Mouse (Mus musculus) megakaryocyte, adult 5-6 weeks (primary cell): ENCODE data around the gene Prdm16. TPM values are rescaled to one million over a fixed set of nuclear protein-coding genes. Genes with fewer than 3 reads are reported as not detected.

Experiments
- ATAC-seq: 2 replicates; pipeline ENCODE4 v1.8.0; 2016; ENCODE audit warnings: mild to moderate bottlenecking, inconsistent platforms; ENCODE audit not compliant: poor library complexity, severe bottlenecking
- total RNA-seq, 2 experiments: library from RNA; stranded (forward) in 1 of 2; stranded (reverse) in 1 of 2; fragments of 153-499, 151-499 nt in 1 of 2; fragments of 221-1000, 200-1000 nt in 1 of 2; gene quantifications; 2 replicates each; pipeline versions ENCODE4 v1.2.3 to v1.2.4; 2015 to 2017

Prdm16 gene
- total RNA-seq (2015) (0.85 and 1.0 TPM in 2 replicates), total RNA-seq (2017) (0.73 and 2.4 TPM in 2 replicates)

GRCm38 (mm10) chr4:154636721-154637311, at the start of gene Prdm16:
Prdm16 (minus strand) TSS chr4:154636873.
- ATAC-seq = no peak

GRCm38 (mm10) chr4:154683068-154683752, 46.5 kb upstream of the Prdm16 start:
- ATAC-seq = no peak

GRCm38 (mm10) chr4:154682311-154682710, 45.6 kb upstream of the Prdm16 start:
- no peak for ATAC-seq

- ATAC-seq = no peak
Observed at GRCm38 (mm10) chr4:154675441-154676000, 38.8 kb upstream of the Prdm16 start.

- ATAC-seq = no peak
Observed at GRCm38 (mm10) chr4:154674966-154675365, 38.3 kb upstream of the Prdm16 start.

GRCm38 (mm10) chr4:154674541-154674940, 37.9 kb upstream of the Prdm16 start:
- no peak for ATAC-seq

GRCm38 (mm10) chr4:154673986-154674385, 37.3 kb upstream of the Prdm16 start:
- ATAC-seq = no peak

- ATAC-seq = no peak
Observed at GRCm38 (mm10) chr4:154672027-154672426, 35.4 kb upstream of the Prdm16 start.

- ATAC-seq = no peak
Observed at GRCm38 (mm10) chr4:154671232-154671912, 34.7 kb upstream of the Prdm16 start.

GRCm38 (mm10) chr4:154667767-154668166, 31.1 kb upstream of the Prdm16 start, which contains the start of gene Actrt2:
Actrt2 (minus strand) TSS chr4:154667867.
- ATAC-seq = no peak

GRCm38 (mm10) chr4:154662681-154663215, 26.1 kb upstream of the Prdm16 start:
- ATAC-seq = no peak

GRCm38 (mm10) chr4:154661256-154661655, 24.6 kb upstream of the Prdm16 start:
- no peak for ATAC-seq

GRCm38 (mm10) chr4:154660025-154660424, 23.4 kb upstream of the Prdm16 start:
- no peak for ATAC-seq

GRCm38 (mm10) chr4:154655134-154655910, 18.6 kb upstream of the Prdm16 start:
- no peak for ATAC-seq

- ATAC-seq = no peak
Observed at GRCm38 (mm10) chr4:154652494-154652893, 15.8 kb upstream of the Prdm16 start.

- ATAC-seq = no peak
Observed at GRCm38 (mm10) chr4:154649083-154649747, 12.5 kb upstream of the Prdm16 start.

GRCm38 (mm10) chr4:154642496-154642895, 5.8 kb upstream of the Prdm16 start:
- no peak for ATAC-seq

GRCm38 (mm10) chr4:154641296-154642110, 4.8 kb upstream of the Prdm16 start:
- ATAC-seq = no peak
